Mouse (Mus musculus) intestine, embryonic 14.5 days (tissue): ENCODE results near the gene Diaph2. TPM values are rescaled to one million over a fixed set of nuclear protein-coding genes. Genes with fewer than 3 reads are reported as not detected.

Source experiments
- ATAC-seq: fragments of 200-750 bp; cut with Nextera tagmentation; replicated peaks from 2 replicates; pipeline ENCODE4 v1.8.0; 2017; ENCODE audit warnings: low read depth, moderate number of reproducible peaks, moderate TSS enrichment, moderate library complexity; ENCODE audit not compliant: low FRiP score, low TSS enrichment
- DNase-seq: peaks from one replicate; pipeline ENCODE4 v3.0.0-alpha.2; 2018; ENCODE audit warnings: low spot score
- H3K27ac ChIP-seq: fragments of 300-500 bp; sonication (generic); 2 replicates; pipeline ENCODE4 v1.5.1; 2014; ENCODE audit warnings: low read depth, mild to moderate bottlenecking, control low read depth
- H3K27me3 ChIP-seq: fragments of 300-500 bp; sonication (generic); replicated peaks from 2 replicates; pipeline ENCODE4 v1.6.1; 2014; ENCODE audit warnings: low read length, control low read depth; ENCODE audit not compliant: control insufficient read depth, insufficient read depth
- H3K36me3 ChIP-seq: fragments of 300-500 bp; sonication (generic); 2 replicates; pipeline ENCODE4 v1.6.1; 2014; ENCODE audit warnings: low read length, control low read depth; ENCODE audit not compliant: control insufficient read depth, insufficient read depth
- H3K4me1 ChIP-seq: fragments of 300-500 bp; sonication (generic); replicated peaks from 2 replicates; pipeline ENCODE4 v1.6.1; 2014; ENCODE audit warnings: low read length, control low read depth, mixed read lengths; ENCODE audit not compliant: control insufficient read depth, insufficient read depth
- H3K4me2 ChIP-seq: fragments of 300-500 bp; sonication (generic); 2 replicates; pipeline ENCODE4 v1.6.1; 2014; ENCODE audit warnings: low read length
- H3K4me3 ChIP-seq: fragments of 300-500 bp; sonication (generic); 2 replicates; pipeline ENCODE4 v1.5.1; 2014; ENCODE audit warnings: low read depth, low read length, control low read depth, mixed read lengths
- H3K9ac ChIP-seq: fragments of 300-500 bp; sonication (generic); 2 replicates; pipeline ENCODE4 v1.6.1; 2014; ENCODE audit warnings: mild to moderate bottlenecking, low read length
- H3K9me3 ChIP-seq: fragments of 300-500 bp; sonication (generic); 2 replicates; pipeline ENCODE4 v1.6.1; 2016; ENCODE audit warnings: low read length, control low read depth; ENCODE audit not compliant: control insufficient read depth
- WGBS: fragments of 180-500 bp; shearing (Covaris S2); extraction: QIAGEN DNeasy Blood & Tissue Kit; methylation state at CpG from one replicate; pipeline ENCODE4 v1.1.7; 2014; 5-methylcytosine and 5-hydroxymethylcytosine counted together
- polyA plus RNA-seq: library from polyadenylated mRNA; unstranded; fragments of >200 nt; fragmentation: Nextera tagmentation; extraction: Ambion mirVana; gene quantifications from 2 replicates; pipeline ENCODE4 v1.2.1, GENCODE M21; 2014

Gene Diaph2
- polyA plus RNA-seq, 1 experiment from 2014 or later = 4.5 TPM

DNA sequence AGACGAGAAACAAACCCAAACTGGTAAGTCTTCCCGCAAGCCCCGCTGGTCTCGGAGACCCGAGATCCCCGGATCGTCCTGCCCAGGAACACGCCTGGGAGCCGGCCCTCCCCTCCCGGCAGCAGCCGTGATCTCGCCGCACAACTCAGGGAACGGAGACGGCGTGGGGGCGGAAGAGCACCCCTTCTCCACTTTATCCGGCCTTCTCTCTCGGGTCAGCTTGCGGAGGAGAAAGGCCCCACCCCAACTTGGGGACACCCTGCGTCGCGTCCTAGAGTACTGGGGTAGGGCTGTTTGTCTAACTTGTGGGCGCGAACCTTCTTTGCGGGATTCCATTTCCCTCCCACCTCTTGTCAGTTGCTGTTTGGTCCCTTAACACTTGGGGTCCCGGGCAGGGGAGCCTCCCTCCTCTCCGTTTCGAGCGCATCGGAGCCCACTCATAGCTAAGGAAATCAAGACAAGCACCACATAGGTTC is 590 bp downstream of the Diaph2 start:
- DNase-seq = peak; percentile 65

DNA sequence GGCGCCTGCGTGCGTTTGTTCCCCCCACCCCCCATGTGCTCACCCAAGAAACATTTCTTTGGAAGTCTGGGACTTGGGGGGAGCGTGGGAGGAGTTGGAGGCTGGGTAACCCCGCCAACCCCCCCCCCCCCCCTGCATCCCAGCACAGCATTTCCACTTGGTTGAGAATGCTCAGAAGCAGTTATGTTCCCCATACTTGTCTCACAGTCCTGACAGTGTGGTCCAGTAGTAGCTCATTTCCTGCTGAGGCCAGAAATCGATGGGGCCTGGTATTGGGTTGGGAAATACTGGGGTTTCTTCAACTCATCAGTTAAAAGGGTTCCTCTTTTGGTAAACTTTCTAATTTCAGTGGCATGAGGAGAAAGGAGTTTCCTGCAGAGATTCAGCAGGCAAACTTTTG is 1.1 kb downstream of the Diaph2 start:
- Histone ChIP-seq H3K4me3 (peak overlapping the region; percentile 42), H3K4me2 (peak overlapping the region; percentile 49), H3K9me3 (no peaks in the 10 kb centered on the region), H3K9ac (peak overlapping the region; percentile 49), H3K27ac (no peak overlapping the region), H3K36me3 (no peaks in the 10 kb centered on the region), H3K27me3 (no peaks in the 10 kb centered on the region), H3K4me1 (no peaks in the 10 kb centered on the region)
- 18% methylated on average over 6 of the region's 6 CpGs for WGBS
- DNase-seq (no peak), ATAC-seq (peak; percentile 21; the same call in 1 of the 2 replicates)

More for the DNA sequence above, 590 bp downstream of the Diaph2 start:
- no peak overlapping the region for H3K27ac ChIP-seq
- 16% methylated on average over 31 of the region's 31 CpGs for WGBS
- ATAC-seq = peak; percentile 85
- H3K4me1 ChIP-seq = no peaks in the 10 kb centered on the region
- H3K27me3 ChIP-seq = no peaks in the 10 kb centered on the region
- H3K4me3 ChIP-seq = peak overlapping the region; percentile 42
- H3K36me3 ChIP-seq = no peaks in the 10 kb centered on the region
- H3K4me2 ChIP-seq = peak overlapping the region; percentile 49
- H3K9me3 ChIP-seq = no peaks in the 10 kb centered on the region
- peak overlapping the region; percentile 49 for H3K9ac ChIP-seq

DNA sequence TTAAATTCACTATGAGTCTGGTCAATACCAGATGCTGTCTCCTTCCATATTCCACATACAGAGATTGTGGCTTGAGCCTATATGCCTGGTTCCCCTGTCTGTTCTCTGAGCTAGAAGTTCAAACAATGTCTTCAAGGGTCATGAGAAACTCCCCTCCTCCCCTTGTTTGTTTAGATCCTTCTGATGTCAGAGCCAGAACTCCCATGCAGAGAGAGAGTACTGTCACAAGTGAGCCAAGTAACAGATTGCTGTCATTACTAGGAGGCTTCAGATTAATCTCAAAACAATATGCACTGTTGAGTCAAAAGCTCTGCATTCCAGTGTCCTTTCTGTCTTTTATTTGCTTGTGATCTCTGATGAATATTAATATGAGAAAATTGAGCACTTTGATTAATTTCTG is 7.1 kb downstream of the Diaph2 start:
- H3K27ac ChIP-seq = no peak overlapping the region
- ATAC-seq = no peak
- no peaks in the 10 kb centered on the region for H3K4me1 ChIP-seq
- DNase-seq = no peak
- H3K36me3 ChIP-seq = no peaks in the 10 kb centered on the region
- no peak overlapping the region for H3K4me2 ChIP-seq
- no peaks in the 10 kb centered on the region for H3K9me3 ChIP-seq
- H3K27me3 ChIP-seq = no peaks in the 10 kb centered on the region
- no peak overlapping the region for H3K4me3 ChIP-seq
- H3K9ac ChIP-seq = no peak overlapping the region

DNA sequence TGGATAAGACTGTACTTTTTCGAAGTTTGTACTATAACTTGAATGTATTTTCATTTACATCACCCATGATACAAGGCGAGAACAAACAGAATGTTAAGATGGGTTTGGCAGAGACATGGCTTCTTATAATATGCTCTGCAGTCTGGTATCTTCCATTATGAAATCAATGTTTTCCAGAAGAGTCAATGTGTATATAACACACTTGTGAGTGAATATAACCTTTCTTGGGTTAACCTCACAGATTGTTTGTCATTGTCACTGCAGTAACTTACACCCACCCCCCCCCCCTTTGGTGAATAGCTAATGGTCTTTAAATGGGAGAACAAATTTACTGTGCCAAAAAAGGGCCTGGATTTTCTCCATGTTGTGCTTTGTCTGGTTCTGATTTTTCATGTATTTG is 13.1 kb downstream of the Diaph2 start:
- 78% methylated on average over 2 of the region's 2 CpGs for WGBS
- H3K36me3 ChIP-seq = no peaks in the 10 kb centered on the region
- H3K9me3 ChIP-seq = no peaks in the 10 kb centered on the region
- no peak overlapping the region for H3K4me3 ChIP-seq
- no peaks in the 10 kb centered on the region for H3K4me1 ChIP-seq
- H3K27ac ChIP-seq = no peak overlapping the region
- H3K4me2 ChIP-seq = no peak overlapping the region
- no peak overlapping the region for H3K9ac ChIP-seq
- H3K27me3 ChIP-seq = no peaks in the 10 kb centered on the region
- ATAC-seq (no peak), DNase-seq (no peak)

DNA sequence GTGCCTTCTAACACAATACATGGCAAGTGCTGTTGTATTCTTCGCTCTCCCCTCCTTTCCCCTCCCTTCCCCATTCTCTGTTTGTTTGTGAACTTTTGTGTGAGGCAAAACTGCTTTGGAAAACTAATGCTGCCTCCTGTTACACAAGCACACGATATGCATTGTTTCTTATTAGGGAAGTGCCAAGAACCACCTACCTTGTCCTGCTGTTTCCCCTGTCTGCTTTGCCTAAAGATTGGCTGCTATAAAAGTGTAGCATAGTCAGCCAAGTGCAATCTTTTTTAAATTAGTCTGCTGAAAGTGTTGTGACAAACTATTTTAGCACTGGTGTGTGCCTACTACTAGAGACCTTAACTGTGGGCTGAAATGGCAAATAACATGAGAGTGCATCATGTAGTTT is 15.8 kb downstream of the Diaph2 start:
- no peak overlapping the region for H3K9ac ChIP-seq
- no peaks in the 10 kb centered on the region for H3K4me1 ChIP-seq
- H3K27ac ChIP-seq = no peak overlapping the region
- no peak overlapping the region for H3K4me3 ChIP-seq
- H3K36me3 ChIP-seq = no peaks in the 10 kb centered on the region
- no peaks in the 10 kb centered on the region for H3K9me3 ChIP-seq
- no peak overlapping the region for H3K4me2 ChIP-seq
- no peak for DNase-seq
- ATAC-seq = no peak
- H3K27me3 ChIP-seq = no peaks in the 10 kb centered on the region
- 74% methylated on average over 2 of the region's 2 CpGs for WGBS

DNA sequence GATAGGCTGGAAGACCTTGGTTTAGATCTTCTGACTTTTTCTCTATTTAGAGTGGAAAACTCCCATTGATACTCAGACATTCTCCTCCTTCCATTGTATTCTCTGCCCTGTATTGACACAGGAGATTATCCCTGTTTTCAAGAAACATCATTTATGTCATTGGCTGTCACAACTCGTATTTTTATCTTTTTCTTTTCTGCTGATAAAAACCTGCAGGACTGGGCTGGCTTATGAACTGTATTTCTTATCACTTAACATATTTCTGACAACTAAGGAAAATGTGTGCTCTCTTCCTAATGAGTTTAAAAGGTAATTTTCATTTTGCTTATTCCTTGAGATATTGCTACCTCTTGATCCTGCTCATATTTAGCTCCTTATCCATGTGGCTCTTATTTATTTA is 17.3 kb downstream of the Diaph2 start:
- Histone ChIP-seq H3K4me2 (no peak overlapping the region), H3K4me3 (no peak overlapping the region), H3K9me3 (no peaks in the 10 kb centered on the region), H3K36me3 (no peaks in the 10 kb centered on the region), H3K27me3 (no peaks in the 10 kb centered on the region), H3K4me1 (no peaks in the 10 kb centered on the region), H3K27ac (no peak overlapping the region), H3K9ac (no peak overlapping the region)
- DNase-seq (no peak), ATAC-seq (no peak)
- WGBS = 50% methylated on average over 1 of the region's 1 CpGs

DNA sequence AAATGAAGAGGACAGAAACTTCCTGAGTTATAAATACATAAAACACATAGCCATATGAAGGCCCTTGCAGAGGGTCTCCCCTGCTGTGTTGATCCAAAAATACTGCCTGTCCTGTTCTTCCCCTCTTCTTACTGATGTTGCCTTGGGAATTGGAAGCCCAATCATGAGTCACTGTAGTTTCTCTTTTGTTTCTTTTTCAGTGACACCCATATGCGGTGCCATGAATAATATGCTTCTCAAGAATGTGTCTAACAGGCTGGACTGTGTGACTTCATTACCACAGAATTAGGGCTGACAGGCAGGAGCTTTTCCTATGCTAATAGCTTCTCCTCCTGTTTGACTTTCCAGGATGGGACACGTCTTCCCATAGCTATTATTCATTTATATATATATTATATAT is 21.1 kb downstream of the Diaph2 start:
- Histone ChIP-seq H3K4me1 (no peaks in the 10 kb centered on the region), H3K36me3 (no peaks in the 10 kb centered on the region), H3K27me3 (no peaks in the 10 kb centered on the region), H3K9me3 (no peaks in the 10 kb centered on the region), H3K27ac (no peak overlapping the region), H3K4me3 (no peak overlapping the region), H3K4me2 (no peak overlapping the region), H3K9ac (no peak overlapping the region)
- ATAC-seq = no peak
- 46% methylated on average over 2 of the region's 2 CpGs for WGBS
- DNase-seq = no peak

DNA sequence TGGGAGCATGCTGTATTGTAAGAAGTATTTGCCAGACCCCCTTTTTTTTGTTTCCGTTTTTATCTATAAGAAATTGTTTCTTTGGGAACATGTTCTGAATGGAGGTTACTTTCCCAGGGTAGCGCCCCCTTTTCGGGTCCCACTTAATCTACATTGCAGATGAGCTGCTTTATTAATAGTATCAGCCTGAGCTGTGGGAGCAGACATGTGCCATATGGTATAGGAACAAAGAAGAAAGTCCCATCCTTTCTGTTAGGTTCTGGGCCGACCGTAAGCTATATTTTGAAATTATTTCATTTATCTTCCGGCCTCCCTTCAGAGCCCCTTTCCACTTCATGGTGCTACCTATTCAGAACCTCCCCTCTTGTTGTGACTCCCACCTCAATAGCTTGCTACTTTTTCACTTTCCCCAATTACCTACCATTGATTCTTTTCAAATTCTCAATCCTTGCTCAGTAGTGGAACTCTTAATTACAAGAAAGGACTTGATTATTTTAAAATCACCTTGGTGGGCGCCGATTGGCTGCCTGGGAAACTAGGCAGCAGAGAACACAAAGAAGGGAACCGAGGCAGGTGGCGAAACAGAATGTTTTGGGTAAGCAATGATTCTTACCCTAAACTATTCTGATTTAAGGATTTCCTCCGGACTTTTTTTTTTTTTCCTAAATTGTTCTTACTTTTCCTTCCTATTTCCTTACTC is 24.2 kb downstream of the Diaph2 start:
- Histone ChIP-seq H3K9me3 (no peaks in the 10 kb centered on the region), H3K4me2 (no peak overlapping the region), H3K4me1 (no peaks in the 10 kb centered on the region), H3K36me3 (no peaks in the 10 kb centered on the region), H3K4me3 (no peak overlapping the region), H3K27me3 (no peaks in the 10 kb centered on the region), H3K27ac (no peak overlapping the region), H3K9ac (no peak overlapping the region)
- no peak for DNase-seq
- ATAC-seq = no peak
- 83% methylated on average over 11 of the region's 11 CpGs for WGBS

DNA sequence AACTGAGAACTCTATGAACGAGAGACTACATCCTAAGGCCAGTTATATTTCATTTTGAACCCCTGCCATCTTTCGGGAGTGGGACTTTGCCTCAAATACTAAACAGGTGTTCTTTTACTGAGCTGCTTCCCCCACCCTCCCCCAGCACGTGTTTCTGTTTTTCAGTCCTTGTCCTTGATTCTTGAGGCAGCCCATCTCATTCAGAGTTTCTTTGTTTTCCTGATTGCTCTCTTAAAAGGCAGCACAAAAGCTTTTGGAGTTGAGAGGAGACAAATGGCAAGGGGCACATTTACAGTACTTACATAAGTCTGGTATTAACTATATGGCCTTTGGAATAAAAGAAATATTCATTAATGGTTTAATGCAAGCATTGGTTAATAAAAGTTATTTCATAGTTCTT is 24.9 kb downstream of the Diaph2 start:
- H3K9me3 ChIP-seq = no peaks in the 10 kb centered on the region
- no peaks in the 10 kb centered on the region for H3K27me3 ChIP-seq
- H3K36me3 ChIP-seq = no peaks in the 10 kb centered on the region
- 58% methylated on average over 3 of the region's 3 CpGs for WGBS
- DNase-seq (no peak), ATAC-seq (no peak)
- H3K27ac ChIP-seq = no peak overlapping the region
- H3K4me1 ChIP-seq = no peaks in the 10 kb centered on the region
- H3K4me3 ChIP-seq = no peak overlapping the region
- no peak overlapping the region for H3K9ac ChIP-seq
- no peak overlapping the region for H3K4me2 ChIP-seq
